ENCODE assay signal across 9 mouse cellular contexts in the genomic region with DNA sequence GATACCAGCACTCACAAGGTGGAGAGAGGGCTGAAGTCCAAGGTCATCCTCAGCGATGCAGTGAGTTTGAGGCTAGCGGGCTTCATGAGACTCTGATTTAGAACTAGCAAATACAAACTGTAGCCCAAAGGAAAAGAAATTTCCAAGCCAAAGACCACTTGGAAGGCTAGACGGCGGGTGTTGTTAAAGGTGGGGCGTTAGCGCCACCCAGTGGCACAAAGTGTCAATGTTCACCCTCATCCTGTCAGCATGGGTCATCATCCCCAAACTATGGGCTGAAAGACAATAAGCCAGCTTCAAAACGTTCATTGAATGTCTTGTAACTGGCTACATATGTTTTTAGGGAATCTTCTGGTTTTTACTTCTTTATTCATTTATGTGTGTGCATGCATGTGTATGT. TPM values are rescaled to one million over a fixed set of nuclear protein-coding genes. Genes with fewer than 3 reads are reported as not detected.
DNase-seq lines count a peak whose midpoint lies in the region; ATAC-seq and TF ChIP-seq lines count a peak whose summit lies in the region.
"Had no signal": no experiment of that assay in that cellular context is flagged by ENCODE, and none has a peak within 500 bp of the region (broad histone marks: within the 10 kb centered on the region; RNA-seq: fewer than 3 reads in every experiment).

No protein-coding gene starts in this region.

- intact Hi-C loops in left cerebral cortex, adult 2 months (cut with DNase I), result loop anchor here (2.0 to 5.0 kb wide), 4 partner anchors 133 to 361 kb away; no protein-coding TSS in a partner anchor

- no peaks in the 10 kb centered on the region for H3K27me3 ChIP-seq in intestine, embryonic 14.5 days (replicated peaks; ENCODE audit: control insufficient read depth, insufficient read depth, low read length)
- no peaks in the 10 kb centered on the region for H3K27me3 ChIP-seq in intestine, embryonic 16.5 days (replicated peaks; ENCODE audit: control insufficient read depth, insufficient read depth, low read length)
- peaks cover 24% of the 10 kb centered on the region for H3K27me3 ChIP-seq in heart, embryonic 10.5 days (ENCODE audit: insufficient read depth, poor library complexity, severe bottlenecking)
- no peaks in the 10 kb centered on the region for H3K27me3 ChIP-seq in midbrain, postnatal 0 days (ENCODE audit: insufficient read depth, low read length)
- no peaks in the 10 kb centered on the region for H3K27me3 ChIP-seq in splenic B cell, adult 2 months (ENCODE audit: control insufficient read depth, insufficient read depth, low read length, poor library complexity, severe bottlenecking)
- H3K27me3 ChIP-seq: embryonic facial prominence, embryonic 15.5 days had no signal

- WGBS in intestine, embryonic 14.5 days, result 3% methylated on average over 7 of the region's 7 CpGs
- 4% methylated on average over 7 of the region's 7 CpGs for WGBS in intestine, embryonic 16.5 days
- WGBS in heart, embryonic 10.5 days, result 7% methylated on average over 7 of the region's 7 CpGs
- 2% methylated on average over 7 of the region's 7 CpGs for WGBS in midbrain, postnatal 0 days

- H3K9ac ChIP-seq in intestine, embryonic 14.5 days (ENCODE audit: low read length), result no peak overlapping the region
- no peak overlapping the region for H3K9ac ChIP-seq in intestine, embryonic 16.5 days (ENCODE audit: low read depth, low read length)
- H3K9ac ChIP-seq in midbrain, postnatal 0 days (replicated peaks; ENCODE audit: low read length, poor library complexity, severe bottlenecking), result no peak overlapping the region
- H3K9ac ChIP-seq: embryonic facial prominence, embryonic 15.5 days had no signal

- H3K9me3 ChIP-seq in intestine, embryonic 14.5 days (ENCODE audit: control insufficient read depth, low read length), result no peaks in the 10 kb centered on the region
- no peaks in the 10 kb centered on the region for H3K9me3 ChIP-seq in intestine, embryonic 16.5 days (ENCODE audit: control insufficient read depth, low read length)
- H3K9me3 ChIP-seq in heart, embryonic 10.5 days, result no peaks in the 10 kb centered on the region
- no peaks in the 10 kb centered on the region for H3K9me3 ChIP-seq in midbrain, postnatal 0 days (ENCODE audit: low read length)
- H3K9me3 ChIP-seq: embryonic facial prominence, embryonic 15.5 days had no signal

- no peaks in the 10 kb centered on the region for H3K4me1 ChIP-seq in intestine, embryonic 14.5 days (replicated peaks; ENCODE audit: control insufficient read depth, insufficient read depth, low read length)
- no peaks in the 10 kb centered on the region for H3K4me1 ChIP-seq in intestine, embryonic 16.5 days (ENCODE audit: control insufficient read depth, insufficient read depth, low read length)
- no peaks in the 10 kb centered on the region for H3K4me1 ChIP-seq in heart, embryonic 10.5 days
- no peaks in the 10 kb centered on the region for H3K4me1 ChIP-seq in midbrain, postnatal 0 days (ENCODE audit: insufficient read depth, low read length)
- H3K4me1 ChIP-seq: embryonic facial prominence, embryonic 15.5 days had no signal

- peak; percentile 89 for TF ChIP-seq CTCF in left cerebral cortex, adult 2 months (IDR thresholded peaks at IDR 0.05)
- peak; percentile 92 for TF ChIP-seq CTCF in midbrain, postnatal 0 days (IDR thresholded peaks at IDR 0.05)

- H3K4me3 ChIP-seq in intestine, embryonic 14.5 days (ENCODE audit: low read depth, low read length), result no peak overlapping the region
- no peak overlapping the region for H3K4me3 ChIP-seq in intestine, embryonic 16.5 days (ENCODE audit: low read length)
- H3K4me3 ChIP-seq in heart, embryonic 10.5 days, result no peak overlapping the region
- no peak overlapping the region for H3K4me3 ChIP-seq in left cerebral cortex, adult 2 months
- no peak overlapping the region for H3K4me3 ChIP-seq in midbrain, postnatal 0 days (ENCODE audit: low read depth, low read length)
- H3K4me3 ChIP-seq: embryonic facial prominence, embryonic 15.5 days had no signal

- peak; percentile 91 for DNase-seq in intestine, embryonic 14.5 days (ENCODE audit: low spot score)
- peak; percentile 84 for DNase-seq in embryo, embryonic 11 days
- DNase-seq in heart, embryonic 10.5 days (ENCODE audit: low spot score), result peak; percentile 87
- DNase-seq in left cerebral cortex, adult 2 months (ENCODE audit: extremely low spot score in 1 of 2, low spot score in 2 of 2), result peak; percentile 56 to 68
- peak; percentile 88 for DNase-seq in midbrain, postnatal 0 days (ENCODE audit: low spot score)
- peak; percentile 84 for DNase-seq in splenic B cell, adult 2 months (ENCODE audit: low read depth, low spot score)

- H3K27ac ChIP-seq in intestine, embryonic 14.5 days (ENCODE audit: low read depth), result no peak overlapping the region
- no peak overlapping the region for H3K27ac ChIP-seq in intestine, embryonic 16.5 days (ENCODE audit: low read length)
- no peak overlapping the region for H3K27ac ChIP-seq in heart, embryonic 10.5 days
- H3K27ac ChIP-seq in left cerebral cortex, adult 2 months, result no peak overlapping the region
- H3K27ac ChIP-seq in midbrain, postnatal 0 days (ENCODE audit: low read depth, low read length), result no peak overlapping the region
- H3K27ac ChIP-seq: embryonic facial prominence, embryonic 15.5 days had no signal

- ATAC-seq in intestine, embryonic 14.5 days (replicated peaks; ENCODE audit: low FRiP score, low TSS enrichment, low read depth), result no peak
- no peak for ATAC-seq in intestine, embryonic 16.5 days
- ATAC-seq in activated CD4-positive, CD25-positive, alpha-beta regulatory T cell, adult 4 months, result peak; percentile 46
- no peak for ATAC-seq in midbrain, postnatal 0 days (ENCODE audit: low FRiP score)

- no peaks in the 10 kb centered on the region for H3K36me3 ChIP-seq in intestine, embryonic 14.5 days (ENCODE audit: control insufficient read depth, insufficient read depth, low read length)
- no peaks in the 10 kb centered on the region for H3K36me3 ChIP-seq in intestine, embryonic 16.5 days (ENCODE audit: control insufficient read depth, insufficient read depth, low read length)
- no peaks in the 10 kb centered on the region for H3K36me3 ChIP-seq in heart, embryonic 10.5 days
- H3K36me3 ChIP-seq in midbrain, postnatal 0 days (ENCODE audit: insufficient read depth, low read length), result no peaks in the 10 kb centered on the region
- no peaks in the 10 kb centered on the region for H3K36me3 ChIP-seq in splenic B cell, adult 2 months (ENCODE audit: control insufficient read depth, insufficient read depth, low read length, poor library complexity, severe bottlenecking)
- H3K36me3 ChIP-seq: embryonic facial prominence, embryonic 15.5 days had no signal

- H3K4me2 ChIP-seq in intestine, embryonic 14.5 days (ENCODE audit: low read length), result no peak overlapping the region
- H3K4me2 ChIP-seq in intestine, embryonic 16.5 days (ENCODE audit: low read depth, low read length), result no peak overlapping the region
- H3K4me2 ChIP-seq in midbrain, postnatal 0 days (ENCODE audit: low read depth, low read length, poor library complexity, severe bottlenecking), result no peak overlapping the region
- H3K4me2 ChIP-seq: embryonic facial prominence, embryonic 15.5 days had no signal

RNA-seq across cellular contexts. Expression of gene Styxl1, which starts 14.7 kb away (rescaled TPM):
- 0.28 TPM in 1 of 2 replicates, not detected in the other for polyA plus RNA-seq in intestine, embryonic 14.5 days (2014; fragmentation: Nextera tagmentation; extraction: Ambion mirVana)
- polyA plus RNA-seq in intestine, embryonic 16.5 days (2015; fragmentation: Nextera tagmentation; extraction: Ambion mirVana), result 0.21 and 0.35 TPM in 2 replicates
- polyA plus RNA-seq in activated CD4-positive, CD25-positive, alpha-beta regulatory T cell, adult 4 months (2017; shearing (Covaris generic)), result under 1 TPM in 1 of 2 experiments, not detected in 1; 0.95 TPM
- 0.14 TPM in 2 replicates for polyA plus RNA-seq in heart, embryonic 10.5 days (2016; fragmentation: Nextera tagmentation; extraction: Ambion mirVana)
- not detected for total RNA-seq in left cerebral cortex, adult 2 months (2021)
- total RNA-seq in midbrain, postnatal 0 days (2014; rRNA removed), result not detected in 2 replicates
- polyA plus RNA-seq in midbrain, postnatal 0 days (2015; fragmentation: Nextera tagmentation; extraction: Ambion mirVana), result 0.33 and 0.44 TPM in 2 replicates

RNA-seq across cellular contexts. Expression of gene Mdh2, which starts 14.8 kb away (rescaled TPM):
- 597 and 634 TPM in 2 replicates for polyA plus RNA-seq in intestine, embryonic 14.5 days (2014; fragmentation: Nextera tagmentation; extraction: Ambion mirVana)
- 873 and 892 TPM in 2 replicates for polyA plus RNA-seq in intestine, embryonic 16.5 days (2015; fragmentation: Nextera tagmentation; extraction: Ambion mirVana)
- 100 to 1,000 TPM; 625 to 710 TPM for polyA plus RNA-seq in activated CD4-positive, CD25-positive, alpha-beta regulatory T cell, adult 4 months (2017; shearing (Covaris generic))
- 856 and 984 TPM in 2 replicates for polyA plus RNA-seq in heart, embryonic 10.5 days (2016; fragmentation: Nextera tagmentation; extraction: Ambion mirVana)
- total RNA-seq in left cerebral cortex, adult 2 months (2021), result 100 to 1,000 TPM; 379 to 386 TPM
- 158 and 172 TPM in 2 replicates for total RNA-seq in midbrain, postnatal 0 days (2014; rRNA removed)
- polyA plus RNA-seq in midbrain, postnatal 0 days (2015; fragmentation: Nextera tagmentation; extraction: Ambion mirVana), result 656 and 707 TPM in 2 replicates

RNA-seq across cellular contexts. Expression of gene Tmem120a, which starts 19.3 kb away (rescaled TPM):
- 40.4 and 40.9 TPM in 2 replicates for polyA plus RNA-seq in intestine, embryonic 14.5 days (2014; fragmentation: Nextera tagmentation; extraction: Ambion mirVana)
- 65.1 and 65.8 TPM in 2 replicates for polyA plus RNA-seq in intestine, embryonic 16.5 days (2015; fragmentation: Nextera tagmentation; extraction: Ambion mirVana)
- polyA plus RNA-seq in activated CD4-positive, CD25-positive, alpha-beta regulatory T cell, adult 4 months (2017; shearing (Covaris generic)), result 10 to 100 TPM; 41.4 to 47.0 TPM
- 36.2 and 45.5 TPM in 2 replicates for polyA plus RNA-seq in heart, embryonic 10.5 days (2016; fragmentation: Nextera tagmentation; extraction: Ambion mirVana)
- 10 to 100 TPM; 18.3 to 18.4 TPM for total RNA-seq in left cerebral cortex, adult 2 months (2021)
- 44.9 and 67.3 TPM in 2 replicates for total RNA-seq in midbrain, postnatal 0 days (2014; rRNA removed)
- polyA plus RNA-seq in midbrain, postnatal 0 days (2015; fragmentation: Nextera tagmentation; extraction: Ambion mirVana), result 99.2 and 100 TPM in 2 replicates

RNA-seq across cellular contexts. Expression of gene Srrm3, which starts 43.2 kb away (rescaled TPM):
- polyA plus RNA-seq in intestine, embryonic 14.5 days (2014; fragmentation: Nextera tagmentation; extraction: Ambion mirVana), result 2.2 and 2.7 TPM in 2 replicates
- polyA plus RNA-seq in intestine, embryonic 16.5 days (2015; fragmentation: Nextera tagmentation; extraction: Ambion mirVana), result 2.6 and 3.1 TPM in 2 replicates
- polyA plus RNA-seq in activated CD4-positive, CD25-positive, alpha-beta regulatory T cell, adult 4 months (2017; shearing (Covaris generic)), result not detected
- 0.26 TPM in 1 of 2 replicates, not detected in the other for polyA plus RNA-seq in heart, embryonic 10.5 days (2016; fragmentation: Nextera tagmentation; extraction: Ambion mirVana)
- 100 to 1,000 TPM in 1 of 2 experiments, 10 to 100 TPM in 1; 97.9 to 109 TPM for total RNA-seq in left cerebral cortex, adult 2 months (2021)
- total RNA-seq in midbrain, postnatal 0 days (2014; rRNA removed), result 85.2 and 123 TPM in 2 replicates
- polyA plus RNA-seq in midbrain, postnatal 0 days (2015; fragmentation: Nextera tagmentation; extraction: Ambion mirVana), result 52.5 and 58.8 TPM in 2 replicates
